Mouse (Mus musculus) CH12.LX (cell line): Measurements from ENCODE around the gene A530084C06Rik.

Source experiments
- CTCF ChIP-seq, 2 experiments: IDR thresholded peaks in 1 of 2; conservative IDR thresholded peaks in 1 of 2; 2 replicates each; pipeline ENCODE4 v1.5.1; 2011 to 2012; ENCODE audit warnings: low read depth in 2 of 2, low read length in 2 of 2, improper control_type of control experiment in 1 of 2, inconsistent platforms in 1 of 2, mild to moderate bottlenecking in 1 of 2, moderate library complexity in 1 of 2
- E2F4 ChIP-seq: IDR thresholded peaks from 2 replicates; pipeline ENCODE4 v1.6.1; 2011; ENCODE audit warnings: low read depth, low read length, improper control_type of control experiment; ENCODE audit not compliant: insufficient replicate concordance
- ELF1 ChIP-seq: IDR thresholded peaks from 2 replicates; pipeline ENCODE4 v1.6.1; 2014; ENCODE audit warnings: low read depth, mild to moderate bottlenecking, inconsistent platforms, low read length, improper control_type of control experiment
- EP300 ChIP-seq: IDR thresholded peaks from 2 replicates; pipeline ENCODE4 v1.6.1; 2011; ENCODE audit warnings: low read length, improper control_type of control experiment
- GABPA ChIP-seq: IDR thresholded peaks from 2 replicates; pipeline ENCODE4 v1.6.1; 2012; ENCODE audit warnings: low read depth, low read length, improper control_type of control experiment, inconsistent platforms; ENCODE audit not compliant: insufficient replicate concordance
- JUND ChIP-seq: conservative IDR thresholded peaks from 2 replicates; pipeline ENCODE4 v1.6.1; 2011; ENCODE audit warnings: low read depth, low read length, improper control_type of control experiment
- KAT2A ChIP-seq: IDR thresholded peaks from 2 replicates; pipeline ENCODE4 v1.6.1; 2012; ENCODE audit warnings: low read length, improper control_type of control experiment, inconsistent platforms; ENCODE audit not compliant: insufficient replicate concordance
- MEF2A ChIP-seq: IDR thresholded peaks from 2 replicates; pipeline ENCODE4 v1.6.1; 2014; ENCODE audit warnings: low read depth, mild to moderate bottlenecking, inconsistent platforms, low read length, improper control_type of control experiment, borderline replicate concordance
- POLR2A ChIP-seq: IDR thresholded peaks from 2 replicates; pipeline ENCODE4 v1.6.1; 2011; ENCODE audit warnings: low read depth, mild to moderate bottlenecking, improper control_type of control experiment, low read length
- SIN3A ChIP-seq: IDR thresholded peaks from 2 replicates; pipeline ENCODE4 v1.6.1; 2012; ENCODE audit warnings: low read length, improper control_type of control experiment, inconsistent platforms
- UBTF ChIP-seq: IDR thresholded peaks from 2 replicates; pipeline ENCODE4 v1.6.1; 2012; ENCODE audit warnings: low read depth, mild to moderate bottlenecking, inconsistent platforms, low read length, improper control_type of control experiment, moderate library complexity
- USF1 ChIP-seq: IDR thresholded peaks from 2 replicates; pipeline ENCODE4 v1.6.1; 2014; ENCODE audit warnings: low read depth, mild to moderate bottlenecking, inconsistent platforms, low read length, improper control_type of control experiment

DNA sequence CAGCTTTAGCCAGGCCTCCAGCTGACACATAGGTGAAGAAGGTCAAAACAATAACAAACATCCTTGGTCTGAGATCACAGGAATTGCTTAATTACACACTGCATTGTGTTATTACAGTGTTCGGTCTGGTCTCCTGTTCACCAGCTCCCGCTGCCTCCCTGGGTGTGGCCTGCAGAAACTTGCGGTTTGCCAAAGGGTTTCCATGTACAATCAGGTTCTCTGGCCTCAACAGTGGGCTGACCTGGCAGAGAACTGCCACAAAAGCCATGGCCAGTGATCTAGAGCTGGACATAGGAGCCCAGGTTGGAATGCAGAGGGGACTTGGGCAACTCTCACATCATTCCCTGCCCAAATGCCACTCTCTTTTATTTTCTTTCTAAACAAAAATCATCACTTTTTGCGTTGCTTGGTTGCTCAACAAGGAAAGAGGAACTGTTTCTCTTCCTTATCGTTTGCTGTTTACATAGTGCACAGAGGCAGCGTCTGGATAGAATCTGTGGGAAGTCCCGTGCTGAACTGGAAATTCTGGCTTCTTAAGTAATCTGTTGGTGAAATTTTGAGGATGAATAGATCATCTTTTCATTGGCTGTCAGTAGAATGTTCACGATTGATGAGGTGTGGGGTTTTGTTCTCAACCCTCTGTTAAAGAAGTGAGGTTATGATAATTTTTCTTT lies 52.5 kb downstream of the A530084C06Rik start:
- TF ChIP-seq CTCF (conservative IDR thresholded peaks at IDR 0.05 in 1 of 2, IDR thresholded peaks at IDR 0.05 in 1 of 2; ENCODE audit: low read depth in 2 of 2, low read length in 2 of 2) (no peak), POLR2A (no peak), KAT2A (no peak), JUND (no peak), E2F4 (no peak), SIN3A (no peak), EP300 (no peak), USF1 (no peak), GABPA (no peak), ELF1 (no peak), MEF2A (no peak), UBTF (no peak)
